ENCODE assay signal across 8 mouse cellular contexts in genomic region chr4:44664004-44664766, GRCm38 (mm10). TPM values are rescaled to one million over a fixed set of nuclear protein-coding genes. Genes with fewer than 3 reads are reported as not detected.
A peak's percentile ranks its signal among the peaks of the same experiment; 100 is the strongest.
DNase-seq lines count a peak whose midpoint lies in the region; ATAC-seq lines count a peak whose summit lies in the region.

No protein-coding gene starts in this region.

- peaks cover 67% of the 10 kb centered on the region for H3K27me3 ChIP-seq in hindbrain, embryonic 12.5 days
- H3K27me3 ChIP-seq in liver, embryonic 15.5 days, result peaks cover 66% of the 10 kb centered on the region
- no peaks in the 10 kb centered on the region for H3K27me3 ChIP-seq in splenic B cell, adult 2 months (ENCODE audit: control insufficient read depth, insufficient read depth, low read length, poor library complexity, severe bottlenecking)

- peak overlapping the region; percentile 47 for H3K4me3 ChIP-seq in hindbrain, embryonic 12.5 days
- peak overlapping the region; percentile 28 for H3K4me3 ChIP-seq in liver, embryonic 15.5 days (replicated peaks)

- no peaks in the 10 kb centered on the region for H3K36me3 ChIP-seq in hindbrain, embryonic 12.5 days
- H3K36me3 ChIP-seq in liver, embryonic 15.5 days (replicated peaks), result no peaks in the 10 kb centered on the region
- peaks cover 31% of the 10 kb centered on the region for H3K36me3 ChIP-seq in splenic B cell, adult 2 months (ENCODE audit: control insufficient read depth, insufficient read depth, low read length, poor library complexity, severe bottlenecking)

- peak; percentile 84 for ATAC-seq in hindbrain, embryonic 12.5 days (ENCODE audit: low FRiP score)
- no peak for ATAC-seq in liver, embryonic 15.5 days (ENCODE audit: insufficient read depth)

- H3K4me2 ChIP-seq in hindbrain, embryonic 12.5 days (replicated peaks), result peak overlapping the region; percentile 92
- H3K4me2 ChIP-seq in liver, embryonic 15.5 days, result peak overlapping the region; percentile 56

- H3K27ac ChIP-seq in hindbrain, embryonic 12.5 days, result peak overlapping the region; percentile 67
- H3K27ac ChIP-seq in liver, embryonic 15.5 days (replicated peaks), result no peak overlapping the region

- peaks cover 17% of the 10 kb centered on the region for H3K4me1 ChIP-seq in hindbrain, embryonic 12.5 days
- H3K4me1 ChIP-seq in liver, embryonic 15.5 days (replicated peaks), result no peaks in the 10 kb centered on the region

- H3K9ac ChIP-seq in hindbrain, embryonic 12.5 days, result peak overlapping the region; percentile 61
- no peak overlapping the region for H3K9ac ChIP-seq in liver, embryonic 15.5 days

- under 1% methylated on average over 77 of the region's 81 CpGs for WGBS in hindbrain, embryonic 12.5 days
- 1% methylated on average over 81 of the region's 81 CpGs for WGBS in liver, embryonic 15.5 days (ENCODE audit: insufficient replicate concordance)

- peaks cover 1% of the 10 kb centered on the region for H3K9me3 ChIP-seq in hindbrain, embryonic 12.5 days (replicated peaks)
- no peaks in the 10 kb centered on the region for H3K9me3 ChIP-seq in liver, embryonic 15.5 days (replicated peaks)

- peak; percentile 5 for DNase-seq in kidney, adult 18-20 months
- DNase-seq in kidney, adult 9 months, result no peak
- peak; percentile 63 for DNase-seq in ZHBTc4 (ENCODE audit: low read depth, low spot score)
- peak; percentile 23 for DNase-seq in embryo, embryonic 11.5 days (ENCODE audit: low read depth, low spot score)
- peak; percentile 44 for DNase-seq in splenic B cell, adult 2 months (ENCODE audit: low read depth, low spot score)
- no peak for DNase-seq in natural killer cell, adult 2 months (ENCODE audit: low spot score in 2 of 2)

RNA-seq across cellular contexts. Expression of gene Pax5, which starts 46.1 kb away (rescaled TPM):
- polyA plus RNA-seq in hindbrain, embryonic 12.5 days (2016; fragmentation: Nextera tagmentation; extraction: Ambion mirVana), result 8.5 and 8.6 TPM in 2 replicates
- 0.26 and 0.28 TPM in 2 replicates for polyA plus RNA-seq in liver, embryonic 15.5 days (2015; fragmentation: Nextera tagmentation; extraction: Ambion mirVana)

Comparison
In these comparisons a context has a peak if more than half of its experiments do, and no peak if none do; other contexts are left out.
1. DNase-seq: peak in kidney, adult 18-20 months (single experiment), ZHBTc4 (single experiment), embryo, embryonic 11.5 days (single experiment) and splenic B cell, adult 2 months (single experiment); none in kidney, adult 9 months (single experiment) and natural killer cell, adult 2 months (0 of 2).